ENCODE assay signal across 25 mouse cellular contexts in genomic region chr8:77785676-77786255, GRCm38 (mm10).
"Had no signal": no experiment of that assay in that cellular context is flagged by ENCODE, and none has a peak within 500 bp of the region (broad histone marks: within the 10 kb centered on the region; RNA-seq: fewer than 3 reads in every experiment).

No protein-coding gene starts in this region.

- H3K4me1 ChIP-seq: heart, embryonic 10.5 days; hindbrain, embryonic 13.5 days; hindbrain, embryonic 15.5 days; liver, embryonic 12.5 days had no signal

- H3K27ac ChIP-seq: gastrocnemius, adult 2 months; heart, adult 2 months; heart, embryonic 10.5 days; hindbrain, embryonic 13.5 days; hindbrain, embryonic 15.5 days; hindbrain, postnatal 0 days; kidney, embryonic 15.5 days; kidney, postnatal 0 days; limb, embryonic 12.5 days; liver, embryonic 12.5 days; liver, embryonic 14.5 days had no signal

- H3K36me3 ChIP-seq: heart, embryonic 10.5 days; heart, embryonic 12.5 days; hindbrain, embryonic 13.5 days; hindbrain, embryonic 15.5 days; kidney, embryonic 15.5 days; limb, embryonic 12.5 days; liver, embryonic 12.5 days had no signal

- H3K9me3 ChIP-seq: heart, embryonic 10.5 days; heart, embryonic 12.5 days; hindbrain, embryonic 13.5 days; hindbrain, embryonic 15.5 days; kidney, embryonic 15.5 days; limb, embryonic 12.5 days; liver, embryonic 12.5 days had no signal

- H3K4me2 ChIP-seq: heart, embryonic 12.5 days; hindbrain, embryonic 13.5 days; hindbrain, embryonic 15.5 days; kidney, embryonic 15.5 days; limb, embryonic 12.5 days; liver, embryonic 12.5 days had no signal

- DNase-seq: gastrocnemius, adult 2 months; gastrocnemius, postnatal 10 days; gastrocnemius, postnatal 25 days; heart, adult 2 months; heart, postnatal 10 days; heart, postnatal 4 days; kidney, adult 11 months; kidney, adult 2 months; kidney, adult 9 months; kidney, postnatal 14 days; kidney, postnatal 36 days; layer of hippocampus, adult 9-11 months; layer of hippocampus, postnatal 36 days; left cerebral cortex, postnatal 4 days had no signal

- H3K9ac ChIP-seq: heart, embryonic 12.5 days; hindbrain, embryonic 13.5 days; hindbrain, embryonic 15.5 days; kidney, embryonic 15.5 days; limb, embryonic 12.5 days; liver, embryonic 12.5 days; liver, embryonic 14.5 days had no signal

- H3K27me3 ChIP-seq: heart, embryonic 12.5 days; hindbrain, embryonic 13.5 days; hindbrain, embryonic 15.5 days; kidney, embryonic 15.5 days; limb, embryonic 12.5 days; liver, embryonic 12.5 days had no signal

- ATAC-seq: hindbrain, postnatal 0 days; intestine, embryonic 16.5 days; liver, embryonic 12.5 days had no signal

- H3K4me3 ChIP-seq: gastrocnemius, adult 2 months; heart, adult 2 months; heart, embryonic 10.5 days; heart, embryonic 12.5 days; hindbrain, embryonic 13.5 days; hindbrain, embryonic 15.5 days; kidney, embryonic 15.5 days; limb, embryonic 12.5 days; liver, embryonic 12.5 days had no signal
